Mouse (Mus musculus) myocyte (in vitro differentiated cells): ENCODE data around the gene Mtmr4.

Source experiments
- E2F4 ChIP-seq: IDR thresholded peaks from one replicate; pipeline ENCODE4 v1.6.1; 2011; ENCODE audit warnings: mild to moderate bottlenecking, control low read depth, moderate library complexity; ENCODE audit not compliant: insufficient read depth
- POLR2A ChIP-seq: IDR thresholded peaks from one replicate; pipeline ENCODE4 v1.6.1; 2011; ENCODE audit warnings: low read depth, mild to moderate bottlenecking, control low read depth, moderate library complexity; ENCODE audit not compliant: insufficient read length
- TCF12 ChIP-seq: IDR thresholded peaks from one replicate; pipeline ENCODE4 v1.6.1; 2011; ENCODE audit warnings: mild to moderate bottlenecking, control low read depth; ENCODE audit not compliant: poor library complexity, insufficient read depth, severe bottlenecking
- USF1 ChIP-seq: IDR thresholded peaks from one replicate; pipeline ENCODE4 v1.6.1; 2011; ENCODE audit warnings: low read depth, mild to moderate bottlenecking, control low read depth, moderate library complexity

DNA sequence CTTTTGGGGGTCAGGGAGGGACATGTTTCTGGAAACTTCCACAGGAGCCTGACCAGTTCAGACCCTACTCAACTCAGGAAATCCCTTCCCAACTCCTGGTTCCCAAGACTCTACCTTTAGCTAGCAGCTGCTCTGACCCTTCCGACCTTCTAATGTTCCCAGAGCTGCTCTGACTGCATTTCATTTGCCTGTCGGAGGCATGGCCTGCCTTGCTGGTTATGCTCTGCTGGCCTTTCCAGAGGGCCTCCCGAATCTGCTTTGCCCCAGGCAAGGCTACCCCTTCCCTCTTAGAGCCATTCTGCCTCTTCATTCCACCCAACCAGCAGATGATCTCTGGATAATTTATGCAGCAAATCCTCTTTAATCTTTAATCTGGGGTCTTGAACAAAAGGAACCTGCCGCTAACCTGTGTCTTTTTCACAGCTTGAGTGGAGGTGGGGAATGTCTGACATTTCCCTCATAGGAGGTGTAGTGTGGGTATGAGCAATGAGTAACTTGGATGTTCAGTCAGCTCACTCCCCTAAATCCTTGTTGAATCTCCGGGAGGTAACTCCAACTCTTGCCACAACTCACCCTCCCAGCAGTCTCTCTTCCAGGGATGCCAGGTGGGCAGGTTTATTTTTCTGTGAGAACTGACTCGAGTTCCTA is 14.2 kb upstream of the Mtmr4 start:
- TF ChIP-seq POLR2A = no peak
- no peak for TF ChIP-seq TCF12
- no peak for TF ChIP-seq USF1
- TF ChIP-seq E2F4 = no peak
